Mouse (Mus musculus): ENCODE measurements around the gene Cntrl. TPM values are rescaled to one million over a fixed set of nuclear protein-coding genes. Genes with fewer than 3 reads are reported as not detected.

Gene Cntrl
- polyA plus RNA-seq, 1 experiment from 2014 or later: 10.5 TPM

- ATAC-seq (ENCODE audit: low FRiP score) (no peak), DNase-seq (ENCODE audit: low spot score) (no peak)
- no peaks in the 10 kb centered on the region for H3K4me1 ChIP-seq (replicated peaks; ENCODE audit: control insufficient read depth, insufficient read depth, low read length)
- no peak overlapping the region for H3K4me3 ChIP-seq (replicated peaks; ENCODE audit: low read length)
- no peak overlapping the region for H3K4me2 ChIP-seq (replicated peaks)
- peaks cover 86% of the 10 kb centered on the region for H3K36me3 ChIP-seq (replicated peaks; ENCODE audit: control insufficient read depth, insufficient read depth)
- no peaks in the 10 kb centered on the region for H3K9me3 ChIP-seq (ENCODE audit: control insufficient read depth, low read length)
- H3K27ac ChIP-seq: no peak overlapping the region
- 94% methylated on average over 3 of the region's 3 CpGs for WGBS
- no peak overlapping the region for H3K9ac ChIP-seq
- H3K27me3 ChIP-seq (ENCODE audit: control insufficient read depth, insufficient read depth, low read length): no peaks in the 10 kb centered on the region
Observed at GRCm38 (mm10) chr2:35141673-35142072, 32.4 kb downstream of the Cntrl start.

GRCm38 (mm10) chr2:35148806-35149205 is 39.5 kb downstream of the Cntrl start:
- DNase-seq (ENCODE audit: low spot score) (no peak), ATAC-seq (ENCODE audit: low FRiP score) (no peak)
- Histone ChIP-seq H3K27ac (no peak overlapping the region), H3K9ac (no peak overlapping the region), H3K4me3 (replicated peaks; ENCODE audit: low read length) (no peak overlapping the region), H3K36me3 (replicated peaks; ENCODE audit: control insufficient read depth, insufficient read depth) (peaks cover 99% of the 10 kb centered on the region), H3K9me3 (ENCODE audit: control insufficient read depth, low read length) (no peaks in the 10 kb centered on the region), H3K4me1 (replicated peaks; ENCODE audit: control insufficient read depth, insufficient read depth, low read length) (no peaks in the 10 kb centered on the region), H3K27me3 (ENCODE audit: control insufficient read depth, insufficient read depth, low read length) (no peaks in the 10 kb centered on the region), H3K4me2 (replicated peaks) (no peak overlapping the region)
- WGBS: 96% methylated on average over 10 of the region's 10 CpGs

- Histone ChIP-seq H3K4me3 (replicated peaks; ENCODE audit: low read length) (no peak overlapping the region), H3K27ac (no peak overlapping the region), H3K4me2 (replicated peaks) (no peak overlapping the region), H3K27me3 (ENCODE audit: control insufficient read depth, insufficient read depth, low read length) (no peaks in the 10 kb centered on the region), H3K4me1 (replicated peaks; ENCODE audit: control insufficient read depth, insufficient read depth, low read length) (no peaks in the 10 kb centered on the region), H3K9ac (no peak overlapping the region), H3K9me3 (ENCODE audit: control insufficient read depth, low read length) (no peaks in the 10 kb centered on the region), H3K36me3 (replicated peaks; ENCODE audit: control insufficient read depth, insufficient read depth) (peaks cover 98% of the 10 kb centered on the region)
- no peak for ATAC-seq (ENCODE audit: low FRiP score)
- no peak for DNase-seq (ENCODE audit: low spot score)
- WGBS: 96% methylated on average over 13 of the region's 13 CpGs
Observed at GRCm38 (mm10) chr2:35151303-35151882, 42.1 kb downstream of the Cntrl start.

- WGBS: 96% methylated on average over 6 of the region's 6 CpGs
- DNase-seq (ENCODE audit: low spot score) (no peak), ATAC-seq (ENCODE audit: low FRiP score) (no peak)
- no peak overlapping the region for H3K9ac ChIP-seq
- no peaks in the 10 kb centered on the region for H3K9me3 ChIP-seq (ENCODE audit: control insufficient read depth, low read length)
- no peaks in the 10 kb centered on the region for H3K27me3 ChIP-seq (ENCODE audit: control insufficient read depth, insufficient read depth, low read length)
- no peak overlapping the region for H3K27ac ChIP-seq
- H3K4me1 ChIP-seq (replicated peaks; ENCODE audit: control insufficient read depth, insufficient read depth, low read length): no peaks in the 10 kb centered on the region
- H3K4me2 ChIP-seq (replicated peaks): no peak overlapping the region
- peaks cover 97% of the 10 kb centered on the region for H3K36me3 ChIP-seq (replicated peaks; ENCODE audit: control insufficient read depth, insufficient read depth)
- H3K4me3 ChIP-seq (replicated peaks; ENCODE audit: low read length): no peak overlapping the region
Observed at GRCm38 (mm10) chr2:35153179-35153578, 43.9 kb downstream of the Cntrl start.

GRCm38 (mm10) chr2:35153844-35154554 is 44.7 kb downstream of the Cntrl start:
- Histone ChIP-seq H3K27ac (no peak overlapping the region), H3K4me1 (replicated peaks; ENCODE audit: control insufficient read depth, insufficient read depth, low read length) (no peaks in the 10 kb centered on the region), H3K4me2 (replicated peaks) (no peak overlapping the region), H3K9me3 (ENCODE audit: control insufficient read depth, low read length) (no peaks in the 10 kb centered on the region), H3K36me3 (replicated peaks; ENCODE audit: control insufficient read depth, insufficient read depth) (peaks cover 97% of the 10 kb centered on the region), H3K27me3 (ENCODE audit: control insufficient read depth, insufficient read depth, low read length) (no peaks in the 10 kb centered on the region), H3K9ac (no peak overlapping the region), H3K4me3 (replicated peaks; ENCODE audit: low read length) (no peak overlapping the region)
- WGBS: 91% methylated on average over 8 of the region's 8 CpGs
- ATAC-seq (ENCODE audit: low FRiP score): no peak
- DNase-seq (ENCODE audit: low spot score): no peak

DNA sequence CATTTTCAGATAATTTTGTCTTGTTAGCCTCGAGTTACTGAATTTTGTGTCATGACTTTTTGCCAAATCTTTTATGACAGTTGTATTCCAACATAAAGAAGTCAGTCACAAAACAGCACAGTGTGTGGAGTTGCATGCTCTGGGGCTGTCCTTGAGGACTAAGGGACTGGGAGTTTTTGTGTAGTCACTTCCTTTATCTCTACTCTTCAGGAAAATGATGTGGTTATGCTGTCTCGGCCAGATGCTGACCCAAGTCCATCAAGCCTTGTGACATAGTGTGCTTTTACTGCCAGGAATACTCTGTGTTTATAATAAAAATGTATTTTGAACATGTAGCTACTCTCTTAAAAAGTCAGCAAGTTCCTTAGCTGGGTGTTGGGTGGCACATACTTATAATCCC is 47.7 kb downstream of the Cntrl start:
- Histone ChIP-seq H3K9ac (no peak overlapping the region), H3K4me2 (replicated peaks) (no peak overlapping the region), H3K4me1 (replicated peaks; ENCODE audit: control insufficient read depth, insufficient read depth, low read length) (no peaks in the 10 kb centered on the region), H3K27me3 (ENCODE audit: control insufficient read depth, insufficient read depth, low read length) (no peaks in the 10 kb centered on the region), H3K4me3 (replicated peaks; ENCODE audit: low read length) (no peak overlapping the region), H3K36me3 (replicated peaks; ENCODE audit: control insufficient read depth, insufficient read depth) (peaks cover 86% of the 10 kb centered on the region), H3K27ac (no peak overlapping the region), H3K9me3 (ENCODE audit: control insufficient read depth, low read length) (no peaks in the 10 kb centered on the region)
- ATAC-seq (ENCODE audit: low FRiP score) (no peak), DNase-seq (ENCODE audit: low spot score) (no peak)
- WGBS: 90% methylated on average over 2 of the region's 2 CpGs

DNA sequence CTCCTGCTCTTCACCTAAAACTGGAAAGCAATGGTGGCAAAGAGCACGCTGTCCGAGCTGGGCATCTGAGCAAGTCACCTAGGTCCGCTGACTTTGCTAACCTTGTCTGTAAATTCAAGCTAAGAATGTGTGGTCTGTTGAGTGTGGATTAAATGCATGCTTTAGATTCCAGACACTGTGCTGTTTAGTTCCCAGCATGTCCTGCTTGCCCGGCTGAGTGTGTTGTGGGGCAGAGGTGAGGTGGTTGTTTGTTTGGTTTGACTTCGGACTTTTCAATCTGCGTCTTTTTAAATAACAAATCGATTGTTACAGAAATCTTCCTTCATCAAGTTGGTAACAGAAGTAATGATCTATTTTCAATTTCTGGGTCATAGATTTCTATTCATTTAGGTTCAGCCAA is 48.5 kb downstream of the Cntrl start:
- Histone ChIP-seq H3K27me3 (ENCODE audit: control insufficient read depth, insufficient read depth, low read length) (no peaks in the 10 kb centered on the region), H3K9me3 (ENCODE audit: control insufficient read depth, low read length) (no peaks in the 10 kb centered on the region), H3K4me2 (replicated peaks) (no peak overlapping the region), H3K4me3 (replicated peaks; ENCODE audit: low read length) (no peak overlapping the region), H3K4me1 (replicated peaks; ENCODE audit: control insufficient read depth, insufficient read depth, low read length) (no peaks in the 10 kb centered on the region), H3K9ac (no peak overlapping the region), H3K36me3 (replicated peaks; ENCODE audit: control insufficient read depth, insufficient read depth) (peaks cover 85% of the 10 kb centered on the region), H3K27ac (no peak overlapping the region)
- 89% methylated on average over 7 of the region's 7 CpGs for WGBS
- ATAC-seq (ENCODE audit: low FRiP score): no peak
- no peak for DNase-seq (ENCODE audit: low spot score)

DNA sequence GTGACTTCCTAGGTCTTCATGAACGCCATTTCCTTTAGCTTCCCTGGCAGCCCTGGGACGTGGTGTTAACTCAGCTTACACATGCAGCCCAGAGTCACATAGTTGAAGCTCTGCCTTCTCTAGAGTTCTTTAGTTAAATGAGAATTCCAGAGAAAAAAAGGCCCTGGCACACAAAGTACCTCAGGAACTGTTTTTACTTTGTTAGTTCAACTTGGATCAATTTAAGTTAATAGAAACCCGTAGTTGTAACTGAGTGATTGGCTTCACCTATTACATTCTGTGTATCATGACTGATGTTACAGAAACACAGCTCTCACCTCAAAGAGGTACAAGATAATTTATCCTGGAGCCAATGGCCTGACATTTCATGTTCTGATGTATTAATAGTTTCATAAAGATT is 49.1 kb downstream of the Cntrl start:
- ATAC-seq (ENCODE audit: low FRiP score): no peak
- Histone ChIP-seq H3K4me2 (replicated peaks) (no peak overlapping the region), H3K36me3 (replicated peaks; ENCODE audit: control insufficient read depth, insufficient read depth) (peaks cover 85% of the 10 kb centered on the region)

DNA sequence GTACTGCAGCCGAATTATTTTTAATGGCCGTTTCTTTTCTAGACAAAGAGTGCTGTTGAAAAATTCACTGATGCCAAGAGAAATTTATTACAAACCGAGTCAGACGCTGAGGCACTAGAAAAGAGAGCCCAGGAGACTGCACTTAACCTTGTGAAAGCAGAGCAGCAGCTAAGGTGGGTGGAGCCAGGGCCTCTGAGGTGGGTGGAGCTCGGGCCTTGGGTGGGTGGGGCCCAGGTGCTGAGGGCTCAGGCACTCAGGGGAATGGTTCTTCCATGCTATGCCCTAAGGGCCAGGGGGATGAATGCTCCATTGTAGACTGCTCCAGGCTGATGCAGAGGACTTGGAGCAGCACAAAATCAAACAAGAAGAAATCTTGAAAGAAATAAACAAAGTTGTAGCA is 50.9 kb downstream of the Cntrl start:
- WGBS: 64% methylated on average over 5 of the region's 5 CpGs
- Histone ChIP-seq H3K27me3 (ENCODE audit: control insufficient read depth, insufficient read depth, low read length) (no peaks in the 10 kb centered on the region), H3K36me3 (replicated peaks; ENCODE audit: control insufficient read depth, insufficient read depth) (peaks cover 79% of the 10 kb centered on the region), H3K4me1 (replicated peaks; ENCODE audit: control insufficient read depth, insufficient read depth, low read length) (no peaks in the 10 kb centered on the region), H3K4me2 (replicated peaks) (no peak overlapping the region), H3K9me3 (ENCODE audit: control insufficient read depth, low read length) (no peaks in the 10 kb centered on the region), H3K9ac (no peak overlapping the region), H3K4me3 (replicated peaks; ENCODE audit: low read length) (no peak overlapping the region), H3K27ac (no peak overlapping the region)
- DNase-seq (ENCODE audit: low spot score) (no peak), ATAC-seq (ENCODE audit: low FRiP score) (no peak)

More for the DNA sequence above, 49.1 kb downstream of the Cntrl start:
- no peaks in the 10 kb centered on the region for H3K4me1 ChIP-seq (replicated peaks; ENCODE audit: control insufficient read depth, insufficient read depth, low read length)
- H3K9ac ChIP-seq: no peak overlapping the region
- H3K27ac ChIP-seq: no peak overlapping the region
- H3K27me3 ChIP-seq (ENCODE audit: control insufficient read depth, insufficient read depth, low read length): no peaks in the 10 kb centered on the region
- H3K4me3 ChIP-seq (replicated peaks; ENCODE audit: low read length): no peak overlapping the region
- 86% methylated on average over 3 of the region's 3 CpGs for WGBS
- no peak for DNase-seq (ENCODE audit: low spot score)
- H3K9me3 ChIP-seq (ENCODE audit: control insufficient read depth, low read length): no peaks in the 10 kb centered on the region
